Mouse (Mus musculus): ENCODE measurements around the gene Insm2.

DNA sequence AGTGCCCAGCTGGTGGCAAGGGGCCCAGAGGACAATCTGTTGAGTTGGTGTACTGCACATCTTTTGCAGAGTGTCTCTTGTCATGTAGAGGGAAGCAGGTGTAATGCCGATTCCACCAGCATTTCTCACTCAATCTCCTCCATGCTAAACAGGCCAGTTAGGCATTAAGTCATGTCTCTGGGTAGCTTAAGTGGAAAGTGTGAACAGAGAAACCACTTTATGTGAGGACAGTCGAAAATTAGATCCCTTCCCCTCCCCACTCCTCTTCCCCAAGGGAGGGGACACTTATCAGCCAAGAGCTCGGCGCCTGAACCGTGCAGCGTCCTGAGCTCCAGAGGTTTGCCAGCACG, 715 bp upstream of the Insm2 start:
- no peak for TF ChIP-seq POLR2A (IDR thresholded peaks at IDR 0.05; ENCODE audit: low read depth, low read length)
- no peak for TF ChIP-seq CTCF (IDR thresholded peaks at IDR 0.05; ENCODE audit: extremely low read depth, insufficient read depth, insufficient read length, insufficient replicate concordance)

Measured in spleen, adult 2 months (tissue).